Mouse (Mus musculus): ENCODE measurements around the gene Mllt3.

The Mllt3 gene

GRCm38 (mm10) chr4:87953268-87953667, 79.9 kb downstream of the Mllt3 start:
- no peak for DNase-seq (ENCODE audit: low spot score in 2 of 2)

DNA sequence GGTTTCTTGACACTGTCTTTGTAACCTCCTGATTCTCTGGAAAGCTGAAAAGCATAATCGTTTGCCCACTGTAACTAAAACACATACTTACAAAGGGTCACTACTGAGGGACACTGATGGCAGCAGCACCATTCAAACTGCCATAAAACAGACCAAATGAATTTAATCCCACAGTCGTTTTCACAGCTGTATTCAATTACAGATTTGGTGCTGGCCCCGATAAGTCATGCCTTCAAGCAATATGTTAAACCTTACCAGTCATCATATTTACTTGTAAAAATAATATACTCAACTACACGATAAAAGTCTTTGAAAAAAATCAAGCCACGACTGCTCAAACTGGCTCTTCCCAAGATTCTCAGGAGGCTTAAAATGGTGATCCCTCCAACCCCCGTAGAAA, 83.7 kb downstream of the Mllt3 start:
- no peak for DNase-seq (ENCODE audit: low spot score in 2 of 2)

- no peak for DNase-seq (ENCODE audit: low spot score in 2 of 2)
Measured at GRCm38 (mm10) chr4:87944320-87944719, 88.8 kb downstream of the Mllt3 start.

- no peak for DNase-seq (ENCODE audit: low spot score in 2 of 2)
Measured at GRCm38 (mm10) chr4:87942921-87943403, 90.2 kb downstream of the Mllt3 start.

DNA sequence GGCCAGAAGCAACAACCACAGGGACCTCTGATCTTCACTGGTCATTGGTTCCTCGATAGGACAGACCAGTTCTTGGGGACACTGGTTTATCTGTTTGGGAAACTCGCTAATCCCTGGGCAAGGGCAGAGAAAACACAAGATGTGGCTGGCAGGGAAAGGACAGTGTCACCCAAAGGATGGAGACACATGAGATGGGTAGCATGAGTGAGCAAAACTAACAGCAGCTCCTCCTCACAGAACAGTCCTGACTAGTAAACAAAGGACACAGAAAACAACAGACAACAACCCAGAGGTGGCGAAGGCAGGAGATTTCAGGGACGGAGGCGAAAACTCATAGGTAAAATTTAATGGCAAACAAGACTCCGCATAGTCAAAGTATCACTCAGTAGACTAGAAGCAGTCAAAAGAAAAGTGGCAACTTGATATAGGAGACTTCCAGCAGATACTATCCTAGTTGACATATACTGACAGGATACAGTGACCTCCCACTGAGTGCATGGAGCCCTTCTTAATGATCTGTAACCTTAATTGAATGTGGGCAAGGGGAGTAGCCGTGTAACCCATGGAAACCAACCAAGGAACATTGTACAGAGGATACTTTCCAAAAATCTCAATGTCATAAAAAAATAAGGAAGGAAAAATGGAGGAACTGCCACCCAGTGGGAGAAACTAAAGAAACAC, 93.5 kb downstream of the Mllt3 start:
- no peak for DNase-seq (ENCODE audit: low spot score in 2 of 2)

DNA sequence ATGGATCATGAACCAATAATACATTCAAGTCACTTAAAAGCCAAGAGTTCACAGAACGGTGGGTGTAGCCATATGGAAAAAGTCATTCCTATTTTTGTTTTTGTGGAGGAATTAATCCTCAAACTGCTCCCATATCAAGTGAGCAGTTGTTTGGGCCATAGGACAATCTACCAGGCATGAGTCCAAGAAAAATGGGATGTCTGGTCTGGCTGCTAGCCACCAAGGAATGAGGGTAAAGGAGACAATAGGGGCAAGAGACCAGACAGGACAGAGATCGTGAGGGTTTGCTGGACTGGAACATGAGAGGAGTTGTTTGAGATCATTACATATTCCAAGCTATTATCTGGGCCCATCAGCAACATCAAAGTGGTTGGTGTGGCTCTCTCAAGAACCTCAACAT, 96.8 kb downstream of the Mllt3 start:
- no peak for DNase-seq (ENCODE audit: low spot score in 2 of 2)

GRCm38 (mm10) chr4:87933701-87934337, 99.3 kb downstream of the Mllt3 start:
- DNase-seq (ENCODE audit: low spot score in 2 of 2) = no peak

GRCm38 (mm10) chr4:87930356-87931245, 102.6 kb downstream of the Mllt3 start:
- DNase-seq (ENCODE audit: low spot score in 2 of 2) = no peak

DNA sequence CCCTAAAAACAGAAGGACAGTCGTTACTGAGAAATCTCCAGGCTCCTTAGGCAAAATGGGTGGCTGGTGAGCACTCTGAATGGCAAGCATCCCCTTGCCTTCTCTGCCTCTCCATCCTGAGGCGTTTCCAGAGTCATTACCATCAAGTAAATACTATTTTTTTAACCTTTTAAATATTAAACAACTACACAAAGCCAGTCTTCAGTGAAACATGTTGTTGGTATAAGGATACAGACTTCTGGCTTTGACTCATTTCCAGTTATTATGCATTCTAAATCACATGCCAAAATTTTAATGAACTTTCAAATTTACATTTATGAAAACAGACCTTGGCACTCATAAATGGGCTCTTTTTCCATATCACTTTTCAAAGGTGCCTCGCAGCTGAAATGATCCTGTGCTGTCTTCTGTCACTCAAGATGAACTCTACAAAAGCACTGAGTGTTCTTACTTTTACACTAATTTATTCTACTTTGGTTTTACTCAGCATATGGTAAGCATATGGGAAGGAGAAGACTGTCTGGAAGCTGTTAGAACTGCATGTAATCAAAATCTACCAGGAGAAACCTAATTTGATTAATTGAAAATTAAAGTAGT, 104.5 kb downstream of the Mllt3 start:
- DNase-seq (ENCODE audit: low spot score in 2 of 2) = no peak

GRCm38 (mm10) chr4:87927354-87927753, 105.8 kb downstream of the Mllt3 start:
- no peak for DNase-seq (ENCODE audit: low spot score in 2 of 2)

DNA sequence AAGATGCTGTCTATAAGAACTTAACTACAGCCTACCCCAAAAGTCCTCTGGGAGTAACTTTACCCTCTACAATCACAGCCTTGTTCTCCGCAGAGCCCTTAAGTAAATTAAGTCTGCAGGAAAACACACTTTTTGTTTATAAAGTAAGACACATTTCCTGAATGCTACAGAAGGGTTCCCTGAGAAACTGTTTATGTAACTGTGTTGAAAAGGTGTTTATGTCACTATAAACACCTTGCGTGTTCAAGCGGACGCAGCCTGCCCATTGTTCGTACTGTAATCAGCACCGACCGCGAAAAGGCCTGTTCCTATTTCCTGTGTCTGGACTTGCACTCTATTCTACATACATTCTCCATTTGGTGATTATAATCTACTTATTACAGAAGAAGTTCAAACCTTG, 112.5 kb downstream of the Mllt3 start:
- DNase-seq (ENCODE audit: low spot score in 2 of 2) = no peak

DNA sequence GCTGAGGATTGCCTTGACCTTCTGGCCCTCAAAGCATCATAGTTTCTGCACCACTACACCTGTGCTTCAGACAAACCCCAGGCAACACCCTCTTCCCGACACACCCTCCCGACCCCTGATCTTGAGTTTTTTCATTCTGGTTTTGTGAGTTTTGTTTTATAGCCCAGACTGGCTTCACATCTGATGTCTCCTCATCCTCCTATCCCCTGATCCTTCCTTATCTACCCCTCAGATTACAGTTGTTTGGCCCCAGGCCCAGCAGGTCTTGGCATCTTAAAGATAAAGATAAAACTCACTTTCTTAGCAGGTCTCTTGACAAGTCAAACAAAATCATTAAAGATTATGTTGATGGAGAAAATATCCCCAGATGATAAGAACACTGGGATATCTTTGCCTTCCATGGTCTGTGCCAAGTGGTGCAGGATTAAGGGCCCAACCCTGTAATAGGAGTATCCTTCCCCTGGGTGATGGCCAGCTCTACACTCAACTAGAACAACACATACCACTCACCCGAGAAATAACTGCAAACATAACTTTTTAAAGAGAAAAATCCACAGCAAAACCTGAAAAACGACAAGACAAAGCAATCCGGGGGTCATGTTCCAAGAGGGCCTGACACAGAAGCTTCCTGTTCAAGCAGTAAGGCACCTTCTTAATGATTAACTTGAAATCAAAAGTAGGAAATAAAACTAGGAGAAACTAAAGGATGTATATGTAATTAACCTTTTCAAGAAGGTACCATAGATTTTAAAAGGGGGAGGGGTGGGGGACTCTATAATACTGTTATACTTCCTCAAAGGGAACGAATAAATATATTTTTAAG, 121.8 kb downstream of the Mllt3 start:
- no peak for DNase-seq (ENCODE audit: low spot score in 2 of 2)

GRCm38 (mm10) chr4:87905149-87905771, 127.9 kb downstream of the Mllt3 start:
- no peak for DNase-seq (ENCODE audit: low spot score in 2 of 2)

DNA sequence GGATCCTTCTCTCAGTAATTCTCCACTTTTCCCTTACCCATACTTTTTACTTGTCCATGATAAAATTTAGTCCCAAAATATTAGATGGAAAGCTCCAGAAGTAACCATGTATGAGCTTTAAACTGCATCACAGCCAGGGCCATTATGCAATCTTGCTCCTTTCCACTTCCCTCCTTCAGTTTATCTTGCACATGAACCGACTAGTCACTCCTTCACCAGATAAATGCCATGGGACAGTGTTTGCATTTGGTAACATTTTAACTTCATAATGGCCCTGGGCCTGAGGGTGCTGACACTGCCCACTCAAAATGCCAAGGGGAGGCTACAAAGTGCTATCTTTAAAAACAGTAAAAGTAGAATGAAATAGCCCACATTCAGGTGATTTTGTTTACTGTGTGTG, 128.4 kb downstream of the Mllt3 start:
- no peak for DNase-seq (ENCODE audit: low spot score in 2 of 2)

GRCm38 (mm10) chr4:87902584-87902983, 130.6 kb downstream of the Mllt3 start:
- DNase-seq (ENCODE audit: low spot score in 2 of 2) = no peak

DNA sequence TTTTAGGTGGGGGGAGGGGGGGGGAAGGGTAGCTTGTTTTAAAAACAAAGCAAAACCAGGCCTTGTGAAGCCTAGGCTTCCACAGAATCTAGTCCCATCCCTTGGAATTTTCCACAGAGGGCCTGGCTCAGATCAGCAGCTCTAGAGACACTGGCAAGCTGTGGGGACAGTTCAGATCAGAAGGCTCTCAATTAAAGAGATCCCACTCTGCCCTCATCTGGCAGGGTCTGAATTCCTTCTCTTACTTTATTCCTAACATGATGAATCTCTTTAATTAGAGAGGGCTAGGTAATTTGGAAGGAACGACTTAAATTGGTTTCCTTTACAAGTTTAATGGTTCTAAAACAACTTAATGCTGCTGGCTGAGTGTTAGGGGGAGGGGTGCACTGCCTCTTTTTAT, 132.0 kb downstream of the Mllt3 start:
- DNase-seq (ENCODE audit: low spot score in 2 of 2) = no peak

- DNase-seq (ENCODE audit: low spot score in 2 of 2) = no peak
Measured at GRCm38 (mm10) chr4:87893498-87893897, 139.7 kb downstream of the Mllt3 start.

- DNase-seq (ENCODE audit: low spot score in 2 of 2) = no peak
Measured at GRCm38 (mm10) chr4:87893012-87893411, 140.2 kb downstream of the Mllt3 start.

DNA sequence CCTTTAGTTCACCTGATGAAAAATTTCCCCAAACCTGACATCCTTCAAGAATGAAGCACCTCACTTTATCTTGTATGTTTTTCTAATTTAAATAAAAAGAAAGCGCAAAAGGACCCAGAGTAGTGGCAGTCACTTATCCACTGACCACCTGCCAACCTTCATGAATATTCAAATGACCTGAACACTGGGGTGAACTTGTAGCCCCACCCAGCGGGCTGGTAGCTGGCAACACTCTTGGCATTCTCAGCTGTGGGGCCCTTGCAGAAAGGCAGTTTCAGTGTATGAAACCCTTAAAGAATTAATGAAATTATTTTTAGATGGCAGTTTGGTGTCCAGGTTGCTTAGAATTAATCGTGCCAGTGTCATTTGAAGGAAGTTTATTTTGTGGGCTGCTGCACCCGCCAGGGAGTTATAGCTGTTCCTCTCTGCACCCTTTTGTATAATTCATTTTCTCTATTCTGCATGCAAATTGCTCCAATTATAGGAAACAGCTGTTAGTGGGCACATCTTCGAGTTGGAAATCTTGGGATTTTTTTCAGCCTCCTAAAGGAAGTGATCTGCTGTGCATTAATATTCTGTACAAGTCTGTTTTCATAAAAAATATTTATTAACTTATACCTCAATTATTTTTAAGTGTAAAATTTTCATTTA, 149.8 kb downstream of the Mllt3 start:
- no peak for DNase-seq (ENCODE audit: low spot score in 2 of 2)

DNA sequence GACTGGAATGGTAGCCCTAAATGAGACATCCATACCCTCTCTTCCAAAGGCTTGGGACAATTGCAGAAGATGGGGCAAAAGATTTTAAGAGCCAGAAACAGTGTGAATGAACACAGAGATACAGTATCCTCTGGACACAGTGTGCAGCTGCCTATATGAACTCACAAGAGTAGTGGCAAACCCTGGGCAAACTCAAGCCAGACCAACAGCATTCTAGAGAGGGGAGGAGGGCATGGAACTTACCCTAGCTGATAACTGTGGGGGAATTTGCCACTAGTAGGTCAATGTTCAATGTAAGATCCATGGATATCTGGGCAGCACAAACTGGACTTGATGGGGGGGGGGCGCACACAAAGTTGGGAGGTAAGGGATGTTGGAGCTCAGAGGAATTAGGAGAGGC, 151.2 kb downstream of the Mllt3 start:
- no peak for DNase-seq (ENCODE audit: low spot score in 2 of 2)
